Mouse (Mus musculus): ENCODE measurements at regions not wholly inside any gene's neighbourhood (a gene's known extent, or its start where the extent isn't known, plus 50 kb on each side); places are given as distances from the start of the nearest gene placed in this dataset.

DNA sequence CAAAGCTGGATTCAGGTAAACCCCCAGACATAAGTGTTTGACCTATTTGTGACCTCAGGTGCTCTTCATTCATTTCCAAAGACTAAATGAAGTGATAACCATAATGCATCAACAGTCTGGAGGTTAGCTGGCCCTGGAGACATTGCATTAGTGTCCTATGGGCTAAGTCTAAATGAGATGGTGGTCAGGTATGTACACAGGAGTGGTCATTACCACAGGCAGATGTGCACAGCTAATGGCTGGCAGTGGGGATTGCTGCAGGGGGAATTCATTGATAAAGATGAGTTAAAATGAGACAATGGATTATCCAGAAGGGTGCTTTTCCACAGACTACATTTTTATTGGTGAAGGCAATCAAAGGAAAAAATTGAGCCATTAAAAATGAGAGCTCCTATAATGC lies 114.2 kb upstream of the Fam92a start:
- H3K9me3 ChIP-seq (ENCODE audit: control insufficient read depth, insufficient read depth, low read depth, low read length) = no peaks in the 10 kb centered on the region
- TF ChIP-seq CHD2 (IDR thresholded peaks at IDR 0.05; ENCODE audit: low read depth, low read length) (no peak), ZC3H11A (IDR thresholded peaks at IDR 0.05; ENCODE audit: borderline replicate concordance, low read depth, low read length) (no peak)
- in situ Hi-C loops (cut with MboI; ENCODE audit: low sequenced_read_pairs in 2 of 2, unreplicated experiment in 2 of 2) = no loop called here
- H3K36me3 ChIP-seq (ENCODE audit: control insufficient read depth, insufficient read depth, low read length, poor library complexity, severe bottlenecking) = no peaks in the 10 kb centered on the region
- no peak overlapping the region for H3K9ac ChIP-seq (ENCODE audit: insufficient read depth, low read depth, low read length, poor library complexity, severe bottlenecking)
- no peaks in the 10 kb centered on the region for H3K4me1 ChIP-seq (ENCODE audit: control insufficient read depth in 2 of 2, insufficient read depth in 2 of 2, low read length in 2 of 2, poor library complexity in 1 of 2)
- DNase-seq (ENCODE audit: low read depth, low spot score) = no peak
- no peak overlapping the region for H3K4me3 ChIP-seq (ENCODE audit: insufficient read depth in 1 of 2, low read depth in 1 of 2, low read length in 2 of 2, poor library complexity in 1 of 2, severe bottlenecking in 1 of 2)
- no peak overlapping the region for H3K27ac ChIP-seq (ENCODE audit: insufficient read depth, low read depth, low read length, poor library complexity, severe bottlenecking)

DNA sequence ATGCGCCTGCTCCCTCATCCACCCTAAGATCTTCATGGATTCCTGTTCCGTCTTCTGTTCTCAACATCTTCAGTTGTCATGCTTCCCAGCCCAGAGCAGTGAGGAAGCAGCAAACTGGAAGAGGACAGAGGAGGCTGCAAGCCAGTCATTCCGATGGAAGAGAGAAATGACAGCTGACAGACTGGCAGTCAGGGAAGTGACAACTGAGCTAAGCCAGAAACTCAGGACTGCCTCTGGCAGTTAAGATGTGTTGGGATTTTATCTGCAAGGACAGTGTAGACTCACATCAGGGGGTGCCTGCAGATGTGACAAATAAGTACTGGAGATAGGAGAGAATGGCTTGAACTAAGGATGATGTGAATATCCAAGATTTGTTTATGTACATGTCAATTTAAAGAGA lies 106.1 kb upstream of the Fam92a start:
- Histone ChIP-seq H3K9ac (ENCODE audit: insufficient read depth, low read depth, low read length, poor library complexity, severe bottlenecking) (no peak overlapping the region), H3K27ac (ENCODE audit: insufficient read depth, low read depth, low read length, poor library complexity, severe bottlenecking) (no peak overlapping the region), H3K4me1 (ENCODE audit: control insufficient read depth in 2 of 2, insufficient read depth in 2 of 2, low read length in 2 of 2, poor library complexity in 1 of 2) (no peaks in the 10 kb centered on the region), H3K9me3 (ENCODE audit: control insufficient read depth, insufficient read depth, low read depth, low read length) (no peaks in the 10 kb centered on the region), H3K36me3 (ENCODE audit: control insufficient read depth, insufficient read depth, low read length, poor library complexity, severe bottlenecking) (no peaks in the 10 kb centered on the region), H3K4me3 (ENCODE audit: insufficient read depth in 1 of 2, low read depth in 1 of 2, low read length in 2 of 2, poor library complexity in 1 of 2, severe bottlenecking in 1 of 2) (no peak overlapping the region)
- in situ Hi-C loops (cut with MboI; ENCODE audit: low sequenced_read_pairs in 2 of 2, unreplicated experiment in 2 of 2) = no loop called here
- DNase-seq (ENCODE audit: low read depth, low spot score) = no peak
- TF ChIP-seq CHD2 (IDR thresholded peaks at IDR 0.05; ENCODE audit: low read depth, low read length) = no peak
- no peak for TF ChIP-seq HCFC1 (IDR thresholded peaks at IDR 0.05; ENCODE audit: borderline replicate concordance, insufficient read depth, low read length)
- TF ChIP-seq MAFK (IDR thresholded peaks at IDR 0.05; ENCODE audit: insufficient read depth, low read depth, low read length) = no peak
- no peak for TF ChIP-seq ZNF384 (IDR thresholded peaks at IDR 0.05; ENCODE audit: low read depth, low read length)
- no peak for TF ChIP-seq ZC3H11A (IDR thresholded peaks at IDR 0.05; ENCODE audit: borderline replicate concordance, low read depth, low read length)

DNA sequence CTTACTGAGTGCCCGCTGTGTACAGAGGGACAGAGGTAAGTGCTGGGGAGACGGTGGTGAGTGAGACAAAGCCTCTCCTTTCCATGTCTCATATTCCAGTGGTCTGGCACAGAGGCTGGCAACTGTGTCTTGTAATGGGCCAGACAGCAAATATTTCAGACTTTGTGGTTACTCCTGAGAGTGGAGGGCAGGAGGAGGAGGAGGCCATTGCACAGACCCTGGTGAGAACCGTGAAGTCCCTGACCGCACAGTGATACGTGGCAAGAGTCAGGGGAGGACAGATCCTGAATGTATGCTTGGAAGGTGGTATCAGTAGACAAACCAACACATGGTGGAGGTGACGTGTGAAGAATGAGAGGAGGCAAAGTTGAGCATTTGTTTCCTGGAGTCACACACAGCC lies 101.6 kb upstream of the Fam92a start:
- in situ Hi-C loops (cut with MboI; ENCODE audit: low sequenced_read_pairs in 2 of 2, unreplicated experiment in 2 of 2) = no loop called here
- TF ChIP-seq ZNF384 (IDR thresholded peaks at IDR 0.05; ENCODE audit: low read depth, low read length) (no peak), MAFK (IDR thresholded peaks at IDR 0.05; ENCODE audit: insufficient read depth, low read depth, low read length) (no peak), CHD2 (IDR thresholded peaks at IDR 0.05; ENCODE audit: low read depth, low read length) (no peak), HCFC1 (IDR thresholded peaks at IDR 0.05; ENCODE audit: borderline replicate concordance, insufficient read depth, low read length) (no peak), ZC3H11A (IDR thresholded peaks at IDR 0.05; ENCODE audit: borderline replicate concordance, low read depth, low read length) (no peak)

DNA sequence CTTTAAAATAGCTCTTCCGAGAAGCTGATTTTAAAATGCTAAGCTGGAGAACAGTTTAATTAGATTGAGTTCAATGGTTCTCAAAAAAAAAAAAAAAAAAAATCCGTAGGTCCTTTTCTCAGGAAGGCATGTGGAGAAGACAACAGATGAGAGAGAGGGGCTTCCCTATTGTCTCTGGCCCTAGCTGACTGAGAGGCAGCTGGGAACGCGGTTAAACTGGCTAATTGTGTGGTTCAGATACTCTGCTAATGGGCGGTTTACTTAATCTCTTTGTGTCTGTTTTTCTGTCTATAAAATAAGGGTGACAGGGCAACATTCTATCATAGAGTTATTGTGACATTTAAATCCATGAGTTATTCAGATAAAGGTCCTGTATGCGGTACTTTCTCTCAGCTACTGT lies 101.1 kb upstream of the Fam92a start:
- no peak overlapping the region for H3K9ac ChIP-seq (ENCODE audit: insufficient read depth, low read depth, low read length, poor library complexity, severe bottlenecking)
- no peak for TF ChIP-seq CHD2 (IDR thresholded peaks at IDR 0.05; ENCODE audit: low read depth, low read length)
- no peak for TF ChIP-seq HCFC1 (IDR thresholded peaks at IDR 0.05; ENCODE audit: borderline replicate concordance, insufficient read depth, low read length)
- no peak for TF ChIP-seq ZC3H11A (IDR thresholded peaks at IDR 0.05; ENCODE audit: borderline replicate concordance, low read depth, low read length)
- no peak for TF ChIP-seq ZNF384 (IDR thresholded peaks at IDR 0.05; ENCODE audit: low read depth, low read length)
- TF ChIP-seq MAFK (IDR thresholded peaks at IDR 0.05; ENCODE audit: insufficient read depth, low read depth, low read length) = no peak
- no peak for DNase-seq (ENCODE audit: low read depth, low spot score)
- no peak overlapping the region for H3K4me3 ChIP-seq (ENCODE audit: insufficient read depth in 1 of 2, low read depth in 1 of 2, low read length in 2 of 2, poor library complexity in 1 of 2, severe bottlenecking in 1 of 2)
- in situ Hi-C loops (cut with MboI; ENCODE audit: low sequenced_read_pairs in 2 of 2, unreplicated experiment in 2 of 2) = no loop called here
- no peak overlapping the region for H3K27ac ChIP-seq (ENCODE audit: insufficient read depth, low read depth, low read length, poor library complexity, severe bottlenecking)
- H3K36me3 ChIP-seq (ENCODE audit: control insufficient read depth, insufficient read depth, low read length, poor library complexity, severe bottlenecking) = no peaks in the 10 kb centered on the region
- H3K4me1 ChIP-seq (ENCODE audit: control insufficient read depth in 2 of 2, insufficient read depth in 2 of 2, low read length in 2 of 2, poor library complexity in 1 of 2) = no peaks in the 10 kb centered on the region
- H3K9me3 ChIP-seq (ENCODE audit: control insufficient read depth, insufficient read depth, low read depth, low read length) = no peaks in the 10 kb centered on the region

More for the DNA sequence above, 101.6 kb upstream of the Fam92a start:
- no peak for DNase-seq (ENCODE audit: low read depth, low spot score)
- no peaks in the 10 kb centered on the region for H3K9me3 ChIP-seq (ENCODE audit: control insufficient read depth, insufficient read depth, low read depth, low read length)
- H3K9ac ChIP-seq (ENCODE audit: insufficient read depth, low read depth, low read length, poor library complexity, severe bottlenecking) = no peak overlapping the region
- no peak overlapping the region for H3K4me3 ChIP-seq (ENCODE audit: insufficient read depth in 1 of 2, low read depth in 1 of 2, low read length in 2 of 2, poor library complexity in 1 of 2, severe bottlenecking in 1 of 2)
- no peaks in the 10 kb centered on the region for H3K36me3 ChIP-seq (ENCODE audit: control insufficient read depth, insufficient read depth, low read length, poor library complexity, severe bottlenecking)
- no peak overlapping the region for H3K27ac ChIP-seq (ENCODE audit: insufficient read depth, low read depth, low read length, poor library complexity, severe bottlenecking)
- H3K4me1 ChIP-seq (ENCODE audit: control insufficient read depth in 2 of 2, insufficient read depth in 2 of 2, low read length in 2 of 2, poor library complexity in 1 of 2) = no peaks in the 10 kb centered on the region

DNA sequence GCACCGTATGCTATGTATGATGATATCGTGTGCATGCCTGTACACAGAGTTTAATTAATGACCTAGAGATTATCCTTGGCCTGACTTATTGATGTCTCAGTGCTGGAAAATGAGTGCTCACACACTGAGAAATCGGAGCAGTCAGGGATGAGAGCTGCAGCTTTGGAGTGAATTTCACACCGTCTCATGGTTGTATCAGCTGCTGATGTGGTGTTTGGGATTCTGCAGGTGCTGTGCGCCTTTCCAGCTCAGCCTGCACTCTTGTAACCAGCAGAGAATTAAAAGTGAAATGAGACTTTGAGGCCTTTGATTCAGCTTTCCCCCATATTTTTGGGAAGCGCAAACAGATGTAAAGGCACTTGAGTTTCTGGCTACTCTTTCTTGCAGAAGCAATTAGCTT lies 100.6 kb upstream of the Fam92a start:
- DNase-seq (ENCODE audit: low read depth, low spot score) = no peak
- H3K9me3 ChIP-seq (ENCODE audit: control insufficient read depth, insufficient read depth, low read depth, low read length) = no peaks in the 10 kb centered on the region
- TF ChIP-seq MAFK (IDR thresholded peaks at IDR 0.05; ENCODE audit: insufficient read depth, low read depth, low read length) (no peak), CHD2 (IDR thresholded peaks at IDR 0.05; ENCODE audit: low read depth, low read length) (no peak), HCFC1 (IDR thresholded peaks at IDR 0.05; ENCODE audit: borderline replicate concordance, insufficient read depth, low read length) (no peak), ZNF384 (IDR thresholded peaks at IDR 0.05; ENCODE audit: low read depth, low read length) (no peak), ZC3H11A (IDR thresholded peaks at IDR 0.05; ENCODE audit: borderline replicate concordance, low read depth, low read length) (no peak)
- no peak overlapping the region for H3K27ac ChIP-seq (ENCODE audit: insufficient read depth, low read depth, low read length, poor library complexity, severe bottlenecking)
- no peaks in the 10 kb centered on the region for H3K4me1 ChIP-seq (ENCODE audit: control insufficient read depth in 2 of 2, insufficient read depth in 2 of 2, low read length in 2 of 2, poor library complexity in 1 of 2)
- no peak overlapping the region for H3K9ac ChIP-seq (ENCODE audit: insufficient read depth, low read depth, low read length, poor library complexity, severe bottlenecking)
- in situ Hi-C loops (cut with MboI; ENCODE audit: low sequenced_read_pairs in 2 of 2, unreplicated experiment in 2 of 2) = no loop called here
- H3K4me3 ChIP-seq (ENCODE audit: insufficient read depth in 1 of 2, low read depth in 1 of 2, low read length in 2 of 2, poor library complexity in 1 of 2, severe bottlenecking in 1 of 2) = no peak overlapping the region
- H3K36me3 ChIP-seq (ENCODE audit: control insufficient read depth, insufficient read depth, low read length, poor library complexity, severe bottlenecking) = no peaks in the 10 kb centered on the region

All from ES-E14 (cell line).